ENCODE assay signal across 9 mouse cellular contexts in the genomic region with DNA sequence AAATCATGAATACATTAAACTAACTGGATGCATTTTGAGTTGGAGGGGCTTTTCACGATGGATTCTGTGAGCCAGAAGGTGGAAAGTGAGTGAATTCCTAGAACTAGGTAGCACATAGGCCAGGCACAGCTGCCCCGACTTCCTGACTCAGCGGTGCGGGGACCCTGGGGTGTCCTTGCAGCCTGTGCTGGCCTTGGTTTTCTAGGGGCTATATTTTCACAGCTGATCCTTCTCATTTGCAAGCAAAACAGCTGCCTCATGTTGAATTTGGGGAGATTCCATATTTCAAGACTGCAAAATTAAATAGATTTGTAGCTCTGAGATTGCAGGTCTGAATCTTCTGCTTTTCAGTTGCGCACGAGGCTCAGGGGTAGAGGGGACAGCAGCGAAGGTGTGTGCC.
A peak's percentile ranks its signal among the peaks of the same experiment; 100 is the strongest.
DNase-seq lines count a peak whose midpoint lies in the region; ATAC-seq and TF ChIP-seq lines count a peak whose summit lies in the region.
"Had no signal": no experiment of that assay in that cellular context is flagged by ENCODE, and none has a peak within 500 bp of the region (broad histone marks: within the 10 kb centered on the region; RNA-seq: fewer than 3 reads in every experiment).

No protein-coding gene starts in this region.

- no peaks in the 10 kb centered on the region for H3K27me3 ChIP-seq in kidney, postnatal 0 days (ENCODE audit: insufficient read depth, low read length)
- H3K27me3 ChIP-seq in stomach, embryonic 15.5 days (replicated peaks), result no peaks in the 10 kb centered on the region
- H3K27me3 ChIP-seq in stomach, postnatal 0 days (ENCODE audit: control insufficient read depth, insufficient read depth, low read length), result no peaks in the 10 kb centered on the region

- 43% methylated on average over 7 of the region's 7 CpGs for whole genome bisulfite sequencing in kidney, postnatal 0 days
- WGBS in stomach, embryonic 15.5 days, result 51% methylated on average over 7 of the region's 7 CpGs
- 59% methylated on average over 7 of the region's 7 CpGs for WGBS in stomach, postnatal 0 days

- peak overlapping the region; percentile 85 for H3K27ac ChIP-seq in gastrocnemius, adult 2 months
- H3K27ac ChIP-seq in kidney, postnatal 0 days, result no peak overlapping the region
- H3K27ac ChIP-seq in stomach, embryonic 15.5 days, result peak overlapping the region; percentile 40
- no peak overlapping the region for H3K27ac ChIP-seq in stomach, postnatal 0 days (replicated peaks)

- H3K4me3 ChIP-seq in gastrocnemius, adult 2 months, result no peak overlapping the region
- H3K4me3 ChIP-seq in kidney, postnatal 0 days (replicated peaks; ENCODE audit: low read depth, low read length), result no peak overlapping the region
- no peak overlapping the region for H3K4me3 ChIP-seq in stomach, embryonic 15.5 days (replicated peaks)
- no peak overlapping the region for H3K4me3 ChIP-seq in stomach, postnatal 0 days (ENCODE audit: low read depth, low read length)

- no peak for TF ChIP-seq CTCF in gastrocnemius, adult 2 months (IDR thresholded peaks at IDR 0.05)
- TF ChIP-seq CTCF in kidney, postnatal 0 days (IDR thresholded peaks at IDR 0.05; ENCODE audit: low read depth), result no peak
- TF ChIP-seq CTCF in stomach, postnatal 0 days (IDR thresholded peaks at IDR 0.05; ENCODE audit: low read depth), result no peak

- no peak overlapping the region for H3K9ac ChIP-seq in kidney, postnatal 0 days (ENCODE audit: low read depth, low read length)
- no peak overlapping the region for H3K9ac ChIP-seq in stomach, embryonic 15.5 days
- H3K9ac ChIP-seq in stomach, postnatal 0 days (ENCODE audit: low read length), result no peak overlapping the region

- H3K4me2 ChIP-seq in kidney, postnatal 0 days (ENCODE audit: low read length), result no peak overlapping the region
- no peak overlapping the region for H3K4me2 ChIP-seq in stomach, embryonic 15.5 days
- H3K4me2 ChIP-seq in stomach, postnatal 0 days (replicated peaks; ENCODE audit: low read depth), result no peak overlapping the region

- no peaks in the 10 kb centered on the region for H3K36me3 ChIP-seq in kidney, postnatal 0 days (ENCODE audit: insufficient read depth, low read length)
- H3K36me3 ChIP-seq in stomach, embryonic 15.5 days, result no peaks in the 10 kb centered on the region
- H3K36me3 ChIP-seq in stomach, postnatal 0 days (ENCODE audit: control insufficient read depth, insufficient read depth, low read length), result no peaks in the 10 kb centered on the region

- intact Hi-C loops in gastrocnemius, adult 2 months (cut with DNase I), result no loop called here
- intact Hi-C loops in gastrocnemius, postnatal 36 days (cut with DNase I), result no loop called here

- TF ChIP-seq EP300 in stomach, postnatal 0 days (optimal IDR thresholded peaks at IDR 0.05), result no peak

- no peak for ATAC-seq in kidney, postnatal 0 days (replicated peaks; ENCODE audit: low FRiP score, low read depth)
- ATAC-seq in stomach, embryonic 15.5 days (ENCODE audit: insufficient read depth, low FRiP score, low read depth), result no peak
- no peak for ATAC-seq in stomach, postnatal 0 days (ENCODE audit: low FRiP score, low TSS enrichment)
- ATAC-seq: CD4-positive, CD25-positive, alpha-beta regulatory T cell, adult 4 months had no signal

- 0 out of 2 replicates have a peak, but pooled peaks cover 9% of the 10 kb centered on the region for H3K4me1 ChIP-seq in kidney, postnatal 0 days (replicated peaks; ENCODE audit: insufficient read depth, low read length)
- peaks cover 24% of the 10 kb centered on the region for H3K4me1 ChIP-seq in stomach, embryonic 15.5 days
- H3K4me1 ChIP-seq in stomach, postnatal 0 days (replicated peaks; ENCODE audit: control insufficient read depth, insufficient read depth), result peaks cover 6% of the 10 kb centered on the region; the same call in 1 of the 2 replicates

- DNase-seq in gastrocnemius, adult 2 months, result no peak
- no peak for DNase-seq in gastrocnemius, postnatal 36 days
- DNase-seq in kidney, postnatal 0 days (ENCODE audit: low spot score), result peak; percentile 55
- no peak for DNase-seq in kidney, postnatal 25 days
- no peak for DNase-seq in stomach, postnatal 0 days (ENCODE audit: low spot score)
- DNase-seq in thymus, adult 18-20 months, result no peak
- DNase-seq: cerebellum, adult 18-20 months had no signal

- no peaks in the 10 kb centered on the region for H3K9me3 ChIP-seq in kidney, postnatal 0 days (replicated peaks; ENCODE audit: low read length)
- H3K9me3 ChIP-seq in stomach, embryonic 15.5 days, result no peaks in the 10 kb centered on the region
- H3K9me3 ChIP-seq in stomach, postnatal 0 days (ENCODE audit: control insufficient read depth, low read length), result no peaks in the 10 kb centered on the region

Comparison
In these comparisons a context has a peak if more than half of its experiments do, and no peak if none do; other contexts are left out.
1. H3K27ac ChIP-seq: peak in gastrocnemius, adult 2 months (single experiment) and stomach, embryonic 15.5 days (single experiment); none in kidney, postnatal 0 days (single experiment) and stomach, postnatal 0 days (single experiment).